Mouse (Mus musculus): ENCODE results near the gene Rpl36a. TPM values are rescaled to one million over a fixed set of nuclear protein-coding genes. Genes with fewer than 3 reads are reported as not detected.

The Rpl36a gene
- total RNA-seq, 2 experiments from 2014 or later, result 266 to 594 TPM

Other genes starting within 250 kb of the Rpl36a start
- gene Drp2, start 181.1 kb upstream of the Rpl36a start, total RNA-seq (2015; ENCODE audit: low replicate concordance), result 0.21 TPM in 1 of 2 replicates, not detected in the other
- gene Drp2, start 181.1 kb upstream of the Rpl36a start, total RNA-seq (2017; ENCODE audit: low replicate concordance), result 0.60 and 0.98 TPM in 2 replicates
- gene Taf7l, start 109.2 kb upstream of the Rpl36a start, total RNA-seq (2015; ENCODE audit: low replicate concordance), result not detected in 2 replicates
- gene Taf7l, start 109.2 kb upstream of the Rpl36a start, total RNA-seq (2017; ENCODE audit: low replicate concordance), result not detected in 2 replicates
- 13.6 and 29.4 TPM in 2 replicates for gene Timm8a1, start 43.8 kb upstream of the Rpl36a start, total RNA-seq (2015; ENCODE audit: low replicate concordance)
- gene Timm8a1, start 43.8 kb upstream of the Rpl36a start, total RNA-seq (2017; ENCODE audit: low replicate concordance), result 10.9 and 15.2 TPM in 2 replicates
- gene Btk, start 2.1 kb upstream of the Rpl36a start, total RNA-seq (2015; ENCODE audit: low replicate concordance), result 11.9 and 14.2 TPM in 2 replicates
- gene Btk, start 2.1 kb upstream of the Rpl36a start, total RNA-seq (2017; ENCODE audit: low replicate concordance), result 4.6 and 16.4 TPM in 2 replicates
- gene Gla, start 15.5 kb downstream of the Rpl36a start, total RNA-seq (2015; ENCODE audit: low replicate concordance), result 2.1 and 3.3 TPM in 2 replicates
- 2.2 and 4.0 TPM in 2 replicates for gene Gla, start 15.5 kb downstream of the Rpl36a start, total RNA-seq (2017; ENCODE audit: low replicate concordance)
- 36.5 and 47.0 TPM in 2 replicates for gene Hnrnph2, start 15.5 kb downstream of the Rpl36a start, total RNA-seq (2015; ENCODE audit: low replicate concordance)
- 76.8 and 92.0 TPM in 2 replicates for gene Hnrnph2, start 15.5 kb downstream of the Rpl36a start, total RNA-seq (2017; ENCODE audit: low replicate concordance)
- under 0.01 and 0.84 TPM in 2 replicates for gene Armcx4, start 100.9 kb downstream of the Rpl36a start, total RNA-seq (2015; ENCODE audit: low replicate concordance)
- gene Armcx4, start 100.9 kb downstream of the Rpl36a start, total RNA-seq (2017; ENCODE audit: low replicate concordance), result under 0.01 and 0.14 TPM in 2 replicates
- gene Armcx1, start 132.3 kb downstream of the Rpl36a start, total RNA-seq (2015; ENCODE audit: low replicate concordance), result 0.84 and 5.0 TPM in 2 replicates
- gene Armcx1, start 132.3 kb downstream of the Rpl36a start, total RNA-seq (2017; ENCODE audit: low replicate concordance), result 0.42 and 2.5 TPM in 2 replicates
- gene Armcx6, start 165.8 kb downstream of the Rpl36a start, total RNA-seq (2015; ENCODE audit: low replicate concordance), result 0.63 and 2.9 TPM in 2 replicates
- 0.09 and 0.70 TPM in 2 replicates for gene Armcx6, start 165.8 kb downstream of the Rpl36a start, total RNA-seq (2017; ENCODE audit: low replicate concordance)
- 3.8 and 5.0 TPM in 2 replicates for gene Armcx3, start 170.9 kb downstream of the Rpl36a start, total RNA-seq (2015; ENCODE audit: low replicate concordance)
- gene Armcx3, start 170.9 kb downstream of the Rpl36a start, total RNA-seq (2017; ENCODE audit: low replicate concordance), result 2.0 and 3.5 TPM in 2 replicates
- gene Armcx2, start 223.6 kb downstream of the Rpl36a start, total RNA-seq (2015; ENCODE audit: low replicate concordance), result 2.3 TPM in 2 replicates
- 2.0 TPM in 1 of 2 replicates, not detected in the other for gene Armcx2, start 223.6 kb downstream of the Rpl36a start, total RNA-seq (2017; ENCODE audit: low replicate concordance)

All from erythroblast, adult 5-6 weeks (primary cell).